Mouse (Mus musculus): ENCODE data around the gene Mapk1ip1l. TPM values are rescaled to one million over a fixed set of nuclear protein-coding genes. Genes with fewer than 3 reads are reported as not detected.

Mapk1ip1l gene
- total and polyA plus RNA-seq, 3 experiments: 36.6 to 80.9 (median 51.5) TPM

GRCm38 (mm10) chr14:47283568-47283967 is 14.5 kb upstream of the Mapk1ip1l start:
- in situ Hi-C loops (cut with MboI; ENCODE audit: low pct_ligation_motif_present, low pct_unique_long_range_greater_than_20kb, low sequenced_read_pairs): no loop called here
- DNase-seq (ENCODE audit: extremely low read depth): no peak
- H3K79me2 ChIP-seq (replicated peaks; ENCODE audit: control insufficient read depth, extremely low read depth, insufficient read depth, poor library complexity, severe bottlenecking): peaks cover 64% of the 10 kb centered on the region
- dilution Hi-C loops (cut with MboI; ENCODE audit: extremely low pct_ligation_motif_present, extremely low pct_unique_long_range_greater_than_20kb, low sequenced_read_pairs): no loop called here
- TF ChIP-seq SMC3 (IDR thresholded peaks at IDR 0.05; ENCODE audit: low read depth, low read length): no peak
- TF ChIP-seq E2F4 (IDR thresholded peaks at IDR 0.05; ENCODE audit: insufficient replicate concordance, low read depth, low read length): no peak
- no peaks in the 10 kb centered on the region for H3K27me3 ChIP-seq (replicated peaks)
- no peak overlapping the region for H3K9ac ChIP-seq (ENCODE audit: insufficient read depth, low read depth)
- H3K4me3 ChIP-seq (replicated peaks in 1 of 3; ENCODE audit: low read depth in 2 of 3, low read length in 2 of 3, poor library complexity in 1 of 3): no peak overlapping the region
- H3K4me2 ChIP-seq (ENCODE audit: insufficient read depth, low read depth, poor library complexity, severe bottlenecking): no peak overlapping the region
- peaks cover 4 to 25% of the 10 kb centered on the region in 2 experiments; a peak in 2 of 4 replicates for H3K4me1 ChIP-seq (ENCODE audit: control insufficient read depth in 1 of 2, insufficient read depth in 2 of 2)
- H3K27ac ChIP-seq (ENCODE audit: insufficient read depth, low read depth): no peak overlapping the region
- H3K9me3 ChIP-seq (replicated peaks; ENCODE audit: low read length): no peaks in the 10 kb centered on the region
- peaks cover 12 to 36% of the 10 kb centered on the region in 2 experiments for H3K36me3 ChIP-seq (replicated peaks in 1 of 2; ENCODE audit: control insufficient read depth in 1 of 2, insufficient read depth in 1 of 2, low read length in 1 of 2)

- TF ChIP-seq MAFK (IDR thresholded peaks at IDR 0.05; ENCODE audit: insufficient replicate concordance, low read length) (no peak), ZNF384 (IDR thresholded peaks at IDR 0.05; ENCODE audit: low read depth, low read length) (no peak), RCOR1 (conservative IDR thresholded peaks at IDR 0.05; ENCODE audit: low read depth, low read length) (no peak), CTCF (conservative IDR thresholded peaks at IDR 0.05 in 1 of 2, IDR thresholded peaks at IDR 0.05 in 1 of 2; ENCODE audit: low read depth in 2 of 2, low read length in 2 of 2) (no peak), RAD21 (IDR thresholded peaks at IDR 0.05; ENCODE audit: low read depth, low read length) (no peak), NRF1 (IDR thresholded peaks at IDR 0.05; ENCODE audit: low read depth, low read length) (no peak), POLR2AphosphoS2 (IDR thresholded peaks at IDR 0.05; ENCODE audit: low read depth, low read length) (no peak), MAX (IDR thresholded peaks at IDR 0.05; ENCODE audit: low read length) (no peak), MYC (IDR thresholded peaks at IDR 0.05; ENCODE audit: low read depth, low read length) (no peak), USF1 (IDR thresholded peaks at IDR 0.05; ENCODE audit: low read depth, low read length) (no peak), BHLHE40 (IDR thresholded peaks at IDR 0.05; ENCODE audit: low read depth, low read length) (no peak), IRF4 (IDR thresholded peaks at IDR 0.05; ENCODE audit: low read depth, low read length) (no peak), ETS1 (conservative IDR thresholded peaks at IDR 0.05; ENCODE audit: low read depth, low read length) (no peak)
- H3K36me3 ChIP-seq (replicated peaks in 1 of 2; ENCODE audit: control insufficient read depth in 1 of 2, insufficient read depth in 1 of 2, low read length in 1 of 2): peaks cover 15 to 42% of the 10 kb centered on the region in 2 experiments
- in situ Hi-C loops (cut with MboI; ENCODE audit: low pct_ligation_motif_present, low pct_unique_long_range_greater_than_20kb, low sequenced_read_pairs): no loop called here
Measured at GRCm38 (mm10) chr14:47285271-47285670, 12.8 kb upstream of the Mapk1ip1l start.

More at GRCm38 (mm10) chr14:47285271-47285670, 12.8 kb upstream of the Mapk1ip1l start:
- no peak overlapping the region for H3K9ac ChIP-seq (ENCODE audit: insufficient read depth, low read depth)
- peaks cover 55% of the 10 kb centered on the region for H3K79me2 ChIP-seq (replicated peaks; ENCODE audit: control insufficient read depth, extremely low read depth, insufficient read depth, poor library complexity, severe bottlenecking)
- no peaks in the 10 kb centered on the region for H3K9me3 ChIP-seq (replicated peaks; ENCODE audit: low read length)
- H3K27ac ChIP-seq (ENCODE audit: insufficient read depth, low read depth): no peak overlapping the region
- no peak overlapping the region for H3K4me3 ChIP-seq (replicated peaks in 1 of 3; ENCODE audit: low read depth in 2 of 3, low read length in 2 of 3, poor library complexity in 1 of 3)
- dilution Hi-C loops (cut with MboI; ENCODE audit: extremely low pct_ligation_motif_present, extremely low pct_unique_long_range_greater_than_20kb, low sequenced_read_pairs): no loop called here
- no peak for DNase-seq (ENCODE audit: extremely low read depth)
- H3K4me2 ChIP-seq (ENCODE audit: insufficient read depth, low read depth, poor library complexity, severe bottlenecking): no peak overlapping the region
- H3K4me1 ChIP-seq (ENCODE audit: control insufficient read depth in 1 of 2, insufficient read depth in 2 of 2): peaks cover 4 to 22% of the 10 kb centered on the region in 2 experiments; a peak in 2 of 4 replicates
- H3K27me3 ChIP-seq (replicated peaks): no peaks in the 10 kb centered on the region
